Comparison of ENCODE assay signal across 16 mouse cellular contexts in the genomic region with DNA sequence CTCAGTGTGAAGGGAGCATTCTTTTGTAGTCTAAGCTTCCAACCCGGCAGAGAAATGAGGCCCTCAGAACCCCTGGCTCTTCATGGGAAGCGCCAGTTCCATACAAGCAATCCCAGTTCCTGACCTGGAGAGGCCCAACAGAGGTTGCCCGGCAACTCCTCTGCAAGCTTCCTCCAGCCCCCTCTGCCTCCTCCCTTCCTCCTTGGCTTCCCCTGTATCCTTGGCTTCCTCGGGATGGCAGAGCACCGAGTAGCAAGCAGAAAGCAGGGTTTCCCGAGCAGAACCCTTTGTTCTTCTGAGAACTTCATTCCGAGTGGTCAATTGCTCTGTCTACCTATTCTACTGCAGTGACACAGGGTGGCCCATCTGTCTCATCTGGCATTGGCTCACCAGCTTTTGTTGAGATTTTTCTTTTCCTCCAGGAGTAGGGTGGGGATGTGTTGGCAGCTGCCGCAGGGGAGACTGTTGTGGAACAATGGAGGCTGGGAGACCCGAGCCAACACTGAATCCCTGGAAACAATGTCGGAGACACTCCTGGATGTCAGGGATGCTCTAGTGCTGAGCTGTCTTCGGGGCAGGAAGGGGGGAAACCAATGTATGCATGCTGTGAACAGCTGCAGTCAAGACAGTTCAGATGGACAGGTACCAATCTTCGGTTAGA. TPM values are rescaled to one million over a fixed set of nuclear protein-coding genes. Genes with fewer than 3 reads are reported as not detected.
DNase-seq lines count a peak whose midpoint lies in the region; ATAC-seq and TF ChIP-seq lines count a peak whose summit lies in the region.
"Had no signal": no experiment of that assay in that cellular context is flagged by ENCODE, and none has a peak within 500 bp of the region (broad histone marks: within the 10 kb centered on the region; RNA-seq: fewer than 3 reads in every experiment).

No protein-coding gene starts in this region.

- H3K4me1 ChIP-seq in forebrain, embryonic 10.5 days = peaks cover 32% of the 10 kb centered on the region
- peaks cover 19% of the 10 kb centered on the region for H3K4me1 ChIP-seq in forebrain, embryonic 16.5 days (replicated peaks; ENCODE audit: control insufficient read depth, insufficient read depth, low read length)
- no peaks in the 10 kb centered on the region for H3K4me1 ChIP-seq in heart, postnatal 0 days (ENCODE audit: control insufficient read depth, insufficient read depth)
- H3K4me1 ChIP-seq in heart, embryonic 11.5 days (ENCODE audit: control insufficient read depth, insufficient read depth, low read length) = peaks cover 4% of the 10 kb centered on the region
- H3K4me1 ChIP-seq in midbrain, embryonic 11.5 days (ENCODE audit: control insufficient read depth, insufficient read depth, low read length) = peaks cover 4% of the 10 kb centered on the region; the same call in 1 of the 2 replicates
- peaks cover 4% of the 10 kb centered on the region; the same call in 1 of the 2 replicates for H3K4me1 ChIP-seq in midbrain, postnatal 0 days (ENCODE audit: insufficient read depth, low read length)

- no peak overlapping the region for H3K4me3 ChIP-seq in forebrain, embryonic 10.5 days
- H3K4me3 ChIP-seq in forebrain, embryonic 16.5 days (replicated peaks; ENCODE audit: low read length) = no peak overlapping the region
- H3K4me3 ChIP-seq in heart, postnatal 0 days (ENCODE audit: low read depth, low read length) = no peak overlapping the region
- no peak overlapping the region for H3K4me3 ChIP-seq in heart, embryonic 11.5 days (ENCODE audit: low read depth, low read length)
- H3K4me3 ChIP-seq in midbrain, embryonic 11.5 days (ENCODE audit: low read depth, low read length) = no peak overlapping the region
- H3K4me3 ChIP-seq in midbrain, postnatal 0 days (ENCODE audit: low read depth, low read length) = no peak overlapping the region
- H3K4me3 ChIP-seq: intestine, embryonic 15.5 days had no signal

- peaks cover 15% of the 10 kb centered on the region for H3K27me3 ChIP-seq in forebrain, embryonic 10.5 days (ENCODE audit: poor library complexity, severe bottlenecking)
- H3K27me3 ChIP-seq in forebrain, embryonic 16.5 days (replicated peaks; ENCODE audit: control insufficient read depth, insufficient read depth, low read length) = no peaks in the 10 kb centered on the region
- H3K27me3 ChIP-seq in heart, postnatal 0 days (ENCODE audit: control insufficient read depth, insufficient read depth, low read length) = no peaks in the 10 kb centered on the region
- peaks cover 17% of the 10 kb centered on the region for H3K27me3 ChIP-seq in heart, embryonic 11.5 days (ENCODE audit: control insufficient read depth, insufficient read depth, low read length)
- H3K27me3 ChIP-seq in midbrain, embryonic 11.5 days (ENCODE audit: control insufficient read depth, insufficient read depth, low read length) = no peaks in the 10 kb centered on the region
- no peaks in the 10 kb centered on the region for H3K27me3 ChIP-seq in midbrain, postnatal 0 days (ENCODE audit: insufficient read depth, low read length)
- H3K27me3 ChIP-seq: intestine, embryonic 15.5 days had no signal

- no peaks in the 10 kb centered on the region for H3K9me3 ChIP-seq in forebrain, embryonic 10.5 days
- H3K9me3 ChIP-seq in forebrain, embryonic 16.5 days (ENCODE audit: control insufficient read depth, low read length) = no peaks in the 10 kb centered on the region
- no peaks in the 10 kb centered on the region for H3K9me3 ChIP-seq in heart, postnatal 0 days (replicated peaks; ENCODE audit: control insufficient read depth, low read length)
- no peaks in the 10 kb centered on the region for H3K9me3 ChIP-seq in heart, embryonic 11.5 days (replicated peaks; ENCODE audit: control insufficient read depth, low read length)
- no peaks in the 10 kb centered on the region for H3K9me3 ChIP-seq in midbrain, embryonic 11.5 days (ENCODE audit: control insufficient read depth, low read length)
- H3K9me3 ChIP-seq in midbrain, postnatal 0 days (ENCODE audit: low read length) = no peaks in the 10 kb centered on the region
- H3K9me3 ChIP-seq: intestine, embryonic 15.5 days had no signal

- TF ChIP-seq EP300 in heart, postnatal 0 days (IDR thresholded peaks at IDR 0.05; ENCODE audit: low read depth) = no peak

- TF ChIP-seq CTCF in heart, postnatal 0 days (IDR thresholded peaks at IDR 0.05; ENCODE audit: low read depth) = no peak
- TF ChIP-seq CTCF in midbrain, postnatal 0 days (IDR thresholded peaks at IDR 0.05) = no peak

- ATAC-seq in forebrain, embryonic 16.5 days = no peak
- peak; percentile 45; the same call in 1 of the 2 replicates for ATAC-seq in heart, postnatal 0 days (ENCODE audit: insufficient read depth, low read depth)
- no peak for ATAC-seq in heart, embryonic 11.5 days (replicated peaks; ENCODE audit: insufficient number of reproducible peaks, low FRiP score, low TSS enrichment)
- ATAC-seq in midbrain, embryonic 11.5 days (ENCODE audit: low FRiP score) = 0 out of 2 replicates have a peak, but pooled peaks have one; percentile 11
- ATAC-seq in midbrain, postnatal 0 days (ENCODE audit: low FRiP score) = no peak
- ATAC-seq: Patski had no signal

- 60% methylated on average over 12 of the region's 12 CpGs for WGBS in forebrain, embryonic 10.5 days
- 27% methylated on average over 12 of the region's 12 CpGs for WGBS in forebrain, embryonic 16.5 days
- WGBS in heart, postnatal 0 days = 43% methylated on average over 12 of the region's 12 CpGs
- WGBS in heart, embryonic 11.5 days (ENCODE audit: insufficient replicate concordance) = 48% methylated on average over 12 of the region's 12 CpGs
- WGBS in midbrain, embryonic 11.5 days = 34% methylated on average over 12 of the region's 12 CpGs
- WGBS in midbrain, postnatal 0 days = 23% methylated on average over 12 of the region's 12 CpGs

- no peak overlapping the region for H3K9ac ChIP-seq in forebrain, embryonic 16.5 days (replicated peaks; ENCODE audit: low read depth, low read length)
- no peak overlapping the region for H3K9ac ChIP-seq in heart, postnatal 0 days (replicated peaks; ENCODE audit: low read depth, low read length)
- no peak overlapping the region for H3K9ac ChIP-seq in heart, embryonic 11.5 days (ENCODE audit: low read depth, low read length)
- H3K9ac ChIP-seq in midbrain, embryonic 11.5 days (ENCODE audit: low read length) = no peak overlapping the region
- no peak overlapping the region for H3K9ac ChIP-seq in midbrain, postnatal 0 days (replicated peaks; ENCODE audit: low read length, poor library complexity, severe bottlenecking)
- H3K9ac ChIP-seq: intestine, embryonic 15.5 days; lung, embryonic 14.5 days had no signal

- H3K4me2 ChIP-seq in forebrain, embryonic 16.5 days (ENCODE audit: low read length) = no peak overlapping the region
- no peak overlapping the region for H3K4me2 ChIP-seq in heart, postnatal 0 days (ENCODE audit: low read depth, low read length)
- no peak overlapping the region for H3K4me2 ChIP-seq in heart, embryonic 11.5 days
- no peak overlapping the region for H3K4me2 ChIP-seq in midbrain, embryonic 11.5 days
- H3K4me2 ChIP-seq in midbrain, postnatal 0 days (ENCODE audit: low read depth, low read length, poor library complexity, severe bottlenecking) = no peak overlapping the region
- H3K4me2 ChIP-seq: intestine, embryonic 15.5 days; lung, embryonic 14.5 days had no signal

- H3K36me3 ChIP-seq in forebrain, embryonic 10.5 days (replicated peaks) = no peaks in the 10 kb centered on the region
- H3K36me3 ChIP-seq in forebrain, embryonic 16.5 days (ENCODE audit: control insufficient read depth, insufficient read depth) = no peaks in the 10 kb centered on the region
- no peaks in the 10 kb centered on the region for H3K36me3 ChIP-seq in heart, postnatal 0 days (replicated peaks; ENCODE audit: control insufficient read depth, insufficient read depth, low read length)
- no peaks in the 10 kb centered on the region for H3K36me3 ChIP-seq in heart, embryonic 11.5 days (ENCODE audit: control insufficient read depth, insufficient read depth, low read length)
- no peaks in the 10 kb centered on the region for H3K36me3 ChIP-seq in midbrain, embryonic 11.5 days (ENCODE audit: control insufficient read depth, insufficient read depth, low read length)
- no peaks in the 10 kb centered on the region for H3K36me3 ChIP-seq in midbrain, postnatal 0 days (ENCODE audit: insufficient read depth, low read length)
- H3K36me3 ChIP-seq: intestine, embryonic 15.5 days had no signal

- no peak for DNase-seq in forebrain, embryonic 10.5 days (ENCODE audit: extremely low spot score, low spot score)
- DNase-seq in heart, postnatal 0 days (ENCODE audit: low spot score) = no peak
- DNase-seq in midbrain, embryonic 11.5 days (ENCODE audit: low spot score, missing footprints) = peak; percentile 82
- no peak for DNase-seq in midbrain, postnatal 0 days (ENCODE audit: low spot score)
- DNase-seq in lung, postnatal 14 days = peak; percentile 24
- no peak for DNase-seq in spleen, postnatal 4 days (ENCODE audit: low spot score in 2 of 2)
- DNase-seq: adrenal gland, postnatal 36 days; cerebellum, postnatal 36 days; kidney, postnatal 14 days; liver; lung, embryonic 14.5 days; right cerebral cortex, postnatal 25 days had no signal

- H3K27ac ChIP-seq in forebrain, embryonic 10.5 days = peak overlapping the region; percentile 62
- no peak overlapping the region for H3K27ac ChIP-seq in forebrain, embryonic 16.5 days (ENCODE audit: low read length)
- H3K27ac ChIP-seq in heart, postnatal 0 days (ENCODE audit: low read depth) = peak overlapping the region; percentile 41
- H3K27ac ChIP-seq in heart, embryonic 11.5 days (ENCODE audit: low read depth, low read length) = no peak overlapping the region
- H3K27ac ChIP-seq in midbrain, embryonic 11.5 days (ENCODE audit: low read depth, low read length) = no peak overlapping the region; the same call in 1 of the 2 replicates
- no peak overlapping the region for H3K27ac ChIP-seq in midbrain, postnatal 0 days (ENCODE audit: low read depth, low read length)
- H3K27ac ChIP-seq: intestine, embryonic 15.5 days had no signal

RNA-seq across cellular contexts. Expression of a gene that starts 7.1 kb away (rescaled TPM):
- 1.6 and 2.4 TPM in 2 replicates for polyA plus RNA-seq in forebrain, embryonic 10.5 days (2016; fragmentation: Nextera tagmentation; extraction: Ambion mirVana)
- 11.6 and 13.8 TPM in 2 replicates for polyA plus RNA-seq in forebrain, embryonic 16.5 days (2015; fragmentation: Nextera tagmentation; extraction: Ambion mirVana)
- total RNA-seq in heart, postnatal 0 days (2014; rRNA removed; ENCODE audit: low replicate concordance) = 1.1 and 3.6 TPM in 2 replicates
- polyA plus RNA-seq in heart, postnatal 0 days (2015; fragmentation: Nextera tagmentation; extraction: Ambion mirVana) = 4.3 and 4.4 TPM in 2 replicates
- polyA plus RNA-seq in heart, embryonic 11.5 days (2014; fragmentation: Nextera tagmentation; extraction: Ambion mirVana) = 5.2 and 5.4 TPM in 2 replicates
- 6.1 and 6.4 TPM in 2 replicates for polyA plus RNA-seq in midbrain, embryonic 11.5 days (2014; fragmentation: Nextera tagmentation; extraction: Ambion mirVana)
- total RNA-seq in midbrain, postnatal 0 days (2014; rRNA removed) = 11.1 and 11.8 TPM in 2 replicates
- polyA plus RNA-seq in midbrain, postnatal 0 days (2015; fragmentation: Nextera tagmentation; extraction: Ambion mirVana) = 13.3 and 15.9 TPM in 2 replicates

Comparison
In these comparisons a context has a peak if more than half of its experiments do, and no peak if none do; other contexts are left out.
1. DNase-seq: peak in midbrain, embryonic 11.5 days (single experiment) and lung, postnatal 14 days (single experiment); none in forebrain, embryonic 10.5 days (single experiment), heart, postnatal 0 days (single experiment), midbrain, postnatal 0 days (single experiment) and spleen, postnatal 4 days (0 of 2).
2. H3K27ac ChIP-seq: peak in forebrain, embryonic 10.5 days (single experiment) and heart, postnatal 0 days (single experiment); none in forebrain, embryonic 16.5 days (single experiment), heart, embryonic 11.5 days (single experiment), midbrain, embryonic 11.5 days (single experiment) and midbrain, postnatal 0 days (single experiment).
3. ATAC-seq: peak in heart, postnatal 0 days (single experiment) and midbrain, embryonic 11.5 days (single experiment); none in forebrain, embryonic 16.5 days (single experiment), heart, embryonic 11.5 days (single experiment) and midbrain, postnatal 0 days (single experiment).